Mouse (Mus musculus): ENCODE data around the gene Rps6ka2. TPM values are rescaled to one million over a fixed set of nuclear protein-coding genes. Genes with fewer than 3 reads are reported as not detected.
"Not testable (repeated sequence)": the region's sequence is repeated elsewhere in the genome, so short reads cannot be mapped to it uniquely, and the experiment has no call there.

Gene Rps6ka2
- polyA plus RNA-seq, 1 experiment from 2014 or later = 23.8 TPM

DNA sequence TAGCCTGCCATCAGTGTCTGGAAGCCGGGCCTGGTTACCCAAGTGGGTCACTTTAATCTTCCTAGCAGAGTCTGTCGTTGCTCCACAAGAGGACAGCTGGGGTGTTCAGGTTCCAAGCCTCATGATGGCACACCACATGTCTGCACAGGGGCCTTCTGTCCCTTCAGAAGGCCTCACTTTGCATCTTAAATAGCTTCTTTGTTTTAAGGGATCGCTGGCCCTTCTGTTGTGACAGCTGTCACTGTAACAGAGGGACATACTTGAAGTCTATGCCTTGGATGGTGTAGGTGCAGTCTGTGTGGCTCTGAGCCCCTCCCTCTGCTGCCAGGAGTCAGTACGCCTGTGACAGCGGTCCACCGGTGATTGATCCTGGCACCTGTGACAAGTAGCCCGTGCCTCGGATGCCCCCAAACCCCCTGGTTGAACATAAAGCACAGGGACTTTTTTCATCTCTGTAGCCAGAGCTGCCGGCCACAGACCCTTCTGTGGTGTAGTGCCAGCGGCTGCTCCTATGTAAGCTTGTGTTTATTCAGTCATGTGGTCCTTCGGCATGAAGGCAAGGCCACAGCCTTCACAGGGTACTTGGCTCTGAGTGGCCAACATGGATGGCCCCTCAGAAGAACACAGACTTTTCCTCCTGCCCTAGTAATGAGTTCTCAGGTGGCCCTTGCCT, 122.2 kb downstream of the Rps6ka2 start:
- no peaks in the 10 kb centered on the region for H3K36me3 ChIP-seq (ENCODE audit: control insufficient read depth, insufficient read depth)
- peak overlapping the region; percentile 76 for H3K27ac ChIP-seq (ENCODE audit: low read length)
- no peak overlapping the region for H3K4me3 ChIP-seq (replicated peaks; ENCODE audit: low read length)
- H3K9me3 ChIP-seq (ENCODE audit: control insufficient read depth, low read length) = no peaks in the 10 kb centered on the region
- H3K4me1 ChIP-seq (replicated peaks; ENCODE audit: control insufficient read depth, insufficient read depth, low read length) = peaks cover 12% of the 10 kb centered on the region
- WGBS = 39% methylated on average over 11 of the region's 11 CpGs
- H3K27me3 ChIP-seq (replicated peaks; ENCODE audit: control insufficient read depth, insufficient read depth, low read length) = no peaks in the 10 kb centered on the region
- H3K4me2 ChIP-seq (ENCODE audit: low read length) = no peak overlapping the region
- no peak overlapping the region for H3K9ac ChIP-seq (replicated peaks; ENCODE audit: low read depth, low read length)
- ATAC-seq = peak; percentile 87

DNA sequence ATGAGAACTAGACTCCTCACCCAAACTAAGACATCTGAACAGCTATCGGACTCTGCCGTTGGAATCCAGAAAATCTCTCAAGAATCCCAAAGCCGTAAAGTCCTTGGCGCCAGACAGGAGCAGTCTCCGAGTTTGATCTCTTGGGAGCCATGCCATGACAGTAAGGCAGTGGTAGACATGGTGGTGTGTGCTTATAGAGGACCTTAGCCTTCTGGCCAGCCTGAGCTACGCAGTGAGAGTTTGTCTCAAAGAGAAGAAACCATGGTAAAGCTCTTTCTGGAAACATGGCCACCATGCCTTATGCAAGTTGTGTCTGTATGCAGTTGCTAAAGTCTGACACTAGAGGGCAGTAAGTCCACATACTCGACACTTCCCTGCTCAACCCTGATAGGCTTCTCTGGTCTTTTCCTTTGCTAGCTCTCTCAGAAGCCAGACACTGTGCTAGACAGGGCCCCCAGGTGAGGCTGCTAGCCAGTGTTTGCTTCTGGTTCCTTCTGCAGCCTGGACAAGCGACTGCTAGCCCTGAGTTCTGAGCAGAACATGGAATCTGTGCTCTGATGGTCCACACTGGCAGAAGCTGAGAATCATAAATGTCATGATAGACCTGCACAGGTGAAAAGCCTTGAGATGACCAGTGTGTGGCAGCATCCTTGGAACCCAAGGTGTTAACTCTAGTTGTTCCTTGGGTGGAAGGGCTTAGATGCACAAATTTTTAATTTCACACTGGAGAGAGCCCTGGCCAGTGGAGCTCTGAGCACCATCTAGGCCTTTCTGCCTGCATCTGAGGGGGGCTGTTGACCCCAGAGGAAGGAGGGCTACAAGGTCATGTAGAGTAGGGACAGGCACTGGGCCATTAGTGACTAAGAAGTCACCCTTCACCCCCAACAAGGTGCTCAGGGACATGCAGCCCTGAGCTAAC, 136.6 kb downstream of the Rps6ka2 start:
- peak; percentile 95 for ATAC-seq
- H3K4me2 ChIP-seq (ENCODE audit: low read length); H3K9me3 ChIP-seq (ENCODE audit: control insufficient read depth, low read length); H3K27me3 ChIP-seq (replicated peaks; ENCODE audit: control insufficient read depth, insufficient read depth, low read length); H3K9ac ChIP-seq (replicated peaks; ENCODE audit: low read depth, low read length); H3K36me3 ChIP-seq (ENCODE audit: control insufficient read depth, insufficient read depth); H3K27ac ChIP-seq (ENCODE audit: low read length); H3K4me1 ChIP-seq (replicated peaks; ENCODE audit: control insufficient read depth, insufficient read depth, low read length); H3K4me3 ChIP-seq (replicated peaks; ENCODE audit: low read length): not testable (repeated sequence)
- 63% methylated on average over 8 of the region's 8 CpGs for WGBS

GRCm38 (mm10) chr17:7315693-7316382, 145.9 kb downstream of the Rps6ka2 start:
- H3K36me3 ChIP-seq (ENCODE audit: control insufficient read depth, insufficient read depth); H3K4me3 ChIP-seq (replicated peaks; ENCODE audit: low read length); H3K9ac ChIP-seq (replicated peaks; ENCODE audit: low read depth, low read length); H3K4me2 ChIP-seq (ENCODE audit: low read length); H3K27ac ChIP-seq (ENCODE audit: low read length); H3K4me1 ChIP-seq (replicated peaks; ENCODE audit: control insufficient read depth, insufficient read depth, low read length); H3K27me3 ChIP-seq (replicated peaks; ENCODE audit: control insufficient read depth, insufficient read depth, low read length); H3K9me3 ChIP-seq (ENCODE audit: control insufficient read depth, low read length): not testable (repeated sequence)
- peak; percentile 28; the same call in 1 of the 2 replicates for ATAC-seq
- 75% methylated on average over 5 of the region's 8 CpGs for WGBS

GRCm38 (mm10) chr17:7319789-7320188, 149.9 kb downstream of the Rps6ka2 start:
- not testable (repeated sequence) for ATAC-seq; H3K4me1 ChIP-seq (replicated peaks; ENCODE audit: control insufficient read depth, insufficient read depth, low read length); H3K36me3 ChIP-seq (ENCODE audit: control insufficient read depth, insufficient read depth); H3K9ac ChIP-seq (replicated peaks; ENCODE audit: low read depth, low read length); H3K4me3 ChIP-seq (replicated peaks; ENCODE audit: low read length); H3K27me3 ChIP-seq (replicated peaks; ENCODE audit: control insufficient read depth, insufficient read depth, low read length); H3K9me3 ChIP-seq (ENCODE audit: control insufficient read depth, low read length); H3K4me2 ChIP-seq (ENCODE audit: low read length); H3K27ac ChIP-seq (ENCODE audit: low read length)
- WGBS = 91% methylated on average over 6 of the region's 6 CpGs

GRCm38 (mm10) chr17:7324346-7324745, 154.4 kb downstream of the Rps6ka2 start, which contains the start of gene Tcp10a:
Gene Tcp10a, plus strand, starts transcription at chr17:7324646.
- not testable (repeated sequence) for H3K36me3 ChIP-seq (ENCODE audit: control insufficient read depth, insufficient read depth); H3K9me3 ChIP-seq (ENCODE audit: control insufficient read depth, low read length); ATAC-seq; H3K4me2 ChIP-seq (ENCODE audit: low read length); H3K4me1 ChIP-seq (replicated peaks; ENCODE audit: control insufficient read depth, insufficient read depth, low read length); H3K9ac ChIP-seq (replicated peaks; ENCODE audit: low read depth, low read length); H3K4me3 ChIP-seq (replicated peaks; ENCODE audit: low read length); H3K27ac ChIP-seq (ENCODE audit: low read length); H3K27me3 ChIP-seq (replicated peaks; ENCODE audit: control insufficient read depth, insufficient read depth, low read length)
- WGBS = 89% methylated on average over 4 of the region's 5 CpGs

DNA sequence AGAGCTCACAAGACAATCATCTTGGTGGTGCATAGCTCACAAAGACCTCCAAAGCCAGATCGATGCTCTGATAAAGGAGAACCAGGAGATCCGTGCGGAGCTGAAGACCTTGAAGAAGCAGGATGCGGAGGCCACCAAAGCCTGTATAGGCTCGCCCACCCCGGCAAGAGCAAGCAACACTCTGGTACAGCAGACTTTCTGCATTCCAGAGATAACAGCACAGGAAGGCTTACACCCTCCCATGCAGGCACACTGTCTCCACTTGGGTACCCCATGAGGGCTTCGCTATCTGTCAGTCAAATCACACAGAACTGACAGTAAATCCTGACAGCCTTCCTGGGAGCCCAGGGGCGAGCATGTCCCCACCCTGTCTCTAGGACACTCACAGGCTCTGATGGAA, 156.5 kb downstream of the Rps6ka2 start:
- not testable (repeated sequence) for ATAC-seq; H3K9me3 ChIP-seq (ENCODE audit: control insufficient read depth, low read length); H3K9ac ChIP-seq (replicated peaks; ENCODE audit: low read depth, low read length); H3K27me3 ChIP-seq (replicated peaks; ENCODE audit: control insufficient read depth, insufficient read depth, low read length); H3K4me2 ChIP-seq (ENCODE audit: low read length); H3K4me3 ChIP-seq (replicated peaks; ENCODE audit: low read length); H3K4me1 ChIP-seq (replicated peaks; ENCODE audit: control insufficient read depth, insufficient read depth, low read length); H3K27ac ChIP-seq (ENCODE audit: low read length); H3K36me3 ChIP-seq (ENCODE audit: control insufficient read depth, insufficient read depth)
- 87% methylated on average over 3 of the region's 8 CpGs for WGBS

DNA sequence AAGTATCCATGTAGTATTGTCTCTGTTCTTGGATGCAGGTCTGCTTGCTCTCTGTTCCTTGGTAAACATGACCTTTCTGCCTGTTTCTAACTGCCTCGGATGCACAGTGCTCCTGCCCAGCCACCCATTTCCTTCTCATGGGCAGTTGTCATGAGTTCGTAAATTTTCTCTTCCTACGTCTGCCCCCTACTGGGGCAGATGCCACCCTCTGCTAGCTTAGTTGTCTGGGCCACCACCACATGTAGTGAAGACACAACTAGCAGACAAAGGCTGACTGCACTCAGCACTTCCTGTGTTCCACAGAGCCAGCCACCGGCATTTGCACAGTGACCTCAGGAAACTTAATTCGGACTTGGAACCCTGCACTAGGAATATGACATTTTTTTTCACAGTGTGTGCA, 162.8 kb downstream of the Rps6ka2 start:
- not testable (repeated sequence) for ATAC-seq

GRCm38 (mm10) chr17:7337381-7337780, 167.5 kb downstream of the Rps6ka2 start:
- H3K4me2 ChIP-seq (ENCODE audit: low read length); H3K9me3 ChIP-seq (ENCODE audit: control insufficient read depth, low read length); H3K4me1 ChIP-seq (replicated peaks; ENCODE audit: control insufficient read depth, insufficient read depth, low read length); H3K27ac ChIP-seq (ENCODE audit: low read length); H3K4me3 ChIP-seq (replicated peaks; ENCODE audit: low read length); ATAC-seq; H3K9ac ChIP-seq (replicated peaks; ENCODE audit: low read depth, low read length); H3K36me3 ChIP-seq (ENCODE audit: control insufficient read depth, insufficient read depth); H3K27me3 ChIP-seq (replicated peaks; ENCODE audit: control insufficient read depth, insufficient read depth, low read length): not testable (repeated sequence)
- 69% methylated on average over 7 of the region's 9 CpGs for WGBS

More for the DNA sequence above, 162.8 kb downstream of the Rps6ka2 start:
- not testable (repeated sequence) for H3K9me3 ChIP-seq (ENCODE audit: control insufficient read depth, low read length); H3K9ac ChIP-seq (replicated peaks; ENCODE audit: low read depth, low read length); H3K4me3 ChIP-seq (replicated peaks; ENCODE audit: low read length); H3K4me1 ChIP-seq (replicated peaks; ENCODE audit: control insufficient read depth, insufficient read depth, low read length); H3K27ac ChIP-seq (ENCODE audit: low read length); H3K4me2 ChIP-seq (ENCODE audit: low read length); H3K36me3 ChIP-seq (ENCODE audit: control insufficient read depth, insufficient read depth); H3K27me3 ChIP-seq (replicated peaks; ENCODE audit: control insufficient read depth, insufficient read depth, low read length)
- WGBS = 100% methylated on average over 2 of the region's 5 CpGs

DNA sequence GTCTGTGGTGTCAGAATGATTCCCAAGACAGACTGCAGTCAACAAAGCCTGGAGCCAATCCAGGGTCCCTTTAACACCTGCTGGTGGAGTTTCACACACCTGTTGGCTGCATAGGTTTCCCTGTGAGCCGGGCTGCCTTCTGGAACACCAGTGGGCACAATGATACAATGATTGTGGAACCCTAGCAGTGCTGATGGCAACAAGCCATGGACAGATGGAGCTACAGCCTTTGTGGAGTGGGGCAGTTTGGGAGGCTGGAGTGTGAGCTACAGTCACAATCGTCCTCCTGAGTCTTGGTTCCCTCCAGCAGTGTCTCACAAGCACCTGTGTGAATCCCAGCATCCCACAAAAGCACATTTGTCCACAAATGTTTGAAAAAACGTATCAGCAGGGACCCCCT, 178.8 kb downstream of the Rps6ka2 start:
- not testable (repeated sequence) for H3K4me2 ChIP-seq (ENCODE audit: low read length); H3K36me3 ChIP-seq (ENCODE audit: control insufficient read depth, insufficient read depth); H3K9ac ChIP-seq (replicated peaks; ENCODE audit: low read depth, low read length); H3K4me1 ChIP-seq (replicated peaks; ENCODE audit: control insufficient read depth, insufficient read depth, low read length); H3K27me3 ChIP-seq (replicated peaks; ENCODE audit: control insufficient read depth, insufficient read depth, low read length); H3K9me3 ChIP-seq (ENCODE audit: control insufficient read depth, low read length); H3K4me3 ChIP-seq (replicated peaks; ENCODE audit: low read length); H3K27ac ChIP-seq (ENCODE audit: low read length)
- 52% methylated on average over 1 of the region's 3 CpGs for WGBS
- peak; percentile 43; the same call in 1 of the 2 replicates for ATAC-seq

All from forebrain, embryonic 16.5 days (tissue).